Mouse (Mus musculus) urinary bladder, adult 2 months (tissue): ENCODE results near the gene Lrig3. TPM values are rescaled to one million over a fixed set of nuclear protein-coding genes. Genes with fewer than 3 reads are reported as not detected.

Experiments used
- DNase-seq: peaks from one replicate; pipeline ENCODE4 v3.0.0; 2022; ENCODE audit warnings: low spot score
- polyA plus RNA-seq: library from polyadenylated mRNA; depleted of rRNA; stranded (reverse); fragments of >200 nt; gene quantifications from 2 replicates; pipeline ENCODE4 v1.2.3, GENCODE M21; 2012

The Lrig3 gene
- polyA plus RNA-seq, 1 experiment: 6.1 TPM

- no peak for DNase-seq
Measured at GRCm38 (mm10) chr10:126002081-126002755, 36.2 kb downstream of the Lrig3 start.

- no peak for DNase-seq
Measured at GRCm38 (mm10) chr10:126002818-126003506, 37.0 kb downstream of the Lrig3 start.

- DNase-seq: no peak
Measured at GRCm38 (mm10) chr10:126003857-126004256, 37.9 kb downstream of the Lrig3 start.

GRCm38 (mm10) chr10:126013667-126014066 lies 47.7 kb downstream of the Lrig3 start:
- no peak for DNase-seq

- DNase-seq: no peak
Measured at GRCm38 (mm10) chr10:126014673-126015072, 48.7 kb downstream of the Lrig3 start.

- DNase-seq: no peak
Measured at GRCm38 (mm10) chr10:126015644-126016043, 49.7 kb downstream of the Lrig3 start.

GRCm38 (mm10) chr10:126019350-126019991 lies 53.5 kb downstream of the Lrig3 start:
- DNase-seq: no peak

- no peak for DNase-seq
Measured at GRCm38 (mm10) chr10:126028574-126029440, 62.8 kb downstream of the Lrig3 start.

GRCm38 (mm10) chr10:126029441-126030114 lies 63.6 kb downstream of the Lrig3 start:
- DNase-seq: no peak

GRCm38 (mm10) chr10:126056881-126057280 lies 90.9 kb downstream of the Lrig3 start:
- no peak for DNase-seq

- no peak for DNase-seq
Measured at GRCm38 (mm10) chr10:126062812-126063211, 96.8 kb downstream of the Lrig3 start.
